Mouse (Mus musculus): ENCODE results near the gene Slc2a4.
"Not testable (repeated sequence)": the region's sequence is repeated elsewhere in the genome, so short reads cannot be mapped to it uniquely, and the experiment has no call there.

Gene Slc2a4

GRCm38 (mm10) chr11:69919053-69919452, 28.9 kb downstream of the Slc2a4 start:
- DNase-seq = no peak

- no peak for DNase-seq
Observed at GRCm38 (mm10) chr11:69918118-69918517, 29.9 kb downstream of the Slc2a4 start.

GRCm38 (mm10) chr11:69917379-69917948, 30.5 kb downstream of the Slc2a4 start:
- no peak for DNase-seq

- not testable (repeated sequence) for DNase-seq
Observed at GRCm38 (mm10) chr11:69916652-69917378, 31.2 kb downstream of the Slc2a4 start.

- no peak for DNase-seq
Observed at GRCm38 (mm10) chr11:69915667-69916627, 32.0 kb downstream of the Slc2a4 start.

GRCm38 (mm10) chr11:69914917-69915430, 33.0 kb downstream of the Slc2a4 start:
- no peak for DNase-seq

GRCm38 (mm10) chr11:69914372-69914764, 33.6 kb downstream of the Slc2a4 start:
- DNase-seq = no peak

GRCm38 (mm10) chr11:69913554-69914371, 34.2 kb downstream of the Slc2a4 start, which contains the start of gene Gps2:
Gene Gps2, plus strand, starts transcription at chr11:69913888.
- peak; percentile 95 to 96 for DNase-seq

GRCm38 (mm10) chr11:69912716-69913530, 35.1 kb downstream of the Slc2a4 start:
- DNase-seq = no peak

- DNase-seq = no peak
Observed at GRCm38 (mm10) chr11:69911701-69912100, 36.3 kb downstream of the Slc2a4 start.

GRCm38 (mm10) chr11:69910781-69911560, 37.0 kb downstream of the Slc2a4 start:
- DNase-seq = no peak

GRCm38 (mm10) chr11:69910177-69910576, 37.8 kb downstream of the Slc2a4 start:
- no peak for DNase-seq

GRCm38 (mm10) chr11:69909174-69909573, 38.8 kb downstream of the Slc2a4 start:
- no peak for DNase-seq

GRCm38 (mm10) chr11:69908645-69909044, 39.3 kb downstream of the Slc2a4 start:
- DNase-seq = peak in 1 of 2 experiments; percentile 48

GRCm38 (mm10) chr11:69904311-69904710, 43.7 kb downstream of the Slc2a4 start:
- DNase-seq = no peak

- DNase-seq = no peak
Observed at GRCm38 (mm10) chr11:69902972-69903371, 45.0 kb downstream of the Slc2a4 start.

GRCm38 (mm10) chr11:69901993-69902392, 46.0 kb downstream of the Slc2a4 start:
- DNase-seq = no peak

GRCm38 (mm10) chr11:69901406-69901846, 46.6 kb downstream of the Slc2a4 start:
- peak; percentile 95 for DNase-seq

GRCm38 (mm10) chr11:69900471-69901405, 47.2 kb downstream of the Slc2a4 start, which contains the start of the genes 2810408A11Rik and Neurl4:
Gene 2810408A11Rik, minus strand, starts transcription at chr11:69900987.
Gene Neurl4, plus strand, starts transcription at chr11:69901072.
- peak; percentile 87 to 90 for DNase-seq
